Mouse (Mus musculus): Measurements from ENCODE around the gene Acadvl. TPM values are rescaled to one million over a fixed set of nuclear protein-coding genes. Genes with fewer than 3 reads are reported as not detected.

The Acadvl gene
- total and polyA plus RNA-seq, 3 experiments, result 92.5 to 123 TPM; not detected in 1

GRCm38 (mm10) chr11:69983377-69983776 lies 31.8 kb downstream of the Acadvl start:
- Histone ChIP-seq H3K36me3 (ENCODE audit: control insufficient read depth in 1 of 2, insufficient read depth in 2 of 2, low read length in 2 of 2) (peaks cover 2 to 24% of the 10 kb centered on the region in 2 experiments; a peak in 3 of 4 replicates), H3K27ac (ENCODE audit: control insufficient read depth, low read depth, low read length) (no peak overlapping the region), H3K9ac (ENCODE audit: control insufficient read depth, low read depth, low read length, poor library complexity, severe bottlenecking) (0 out of 2 replicates have a peak overlapping the region, but pooled peaks have one; percentile 99), H3K4me3 (ENCODE audit: control insufficient read depth in 1 of 2, insufficient read depth in 1 of 2, low read depth in 2 of 2, low read length in 2 of 2) (no peak overlapping the region), H3K27me3 (ENCODE audit: control insufficient read depth in 1 of 2, insufficient read depth in 2 of 2, low read length in 2 of 2) (no peaks in the 10 kb centered on the region), H3K4me1 (ENCODE audit: control insufficient read depth in 1 of 2, insufficient read depth in 2 of 2, low read length in 2 of 2) (peaks cover 6 to 17% of the 10 kb centered on the region in 2 experiments), H3K79me2 (ENCODE audit: control insufficient read depth, insufficient read depth, low read length, poor library complexity) (peaks cover 43% of the 10 kb centered on the region), H3K9me3 (replicated peaks; ENCODE audit: insufficient read depth, low read length) (no peaks in the 10 kb centered on the region)
- TF ChIP-seq JUND (IDR thresholded peaks at IDR 0.05; ENCODE audit: low read depth, low read length) (no peak), RCOR1 (IDR thresholded peaks at IDR 0.05; ENCODE audit: low read depth, low read length) (no peak), SIN3A (IDR thresholded peaks at IDR 0.05; ENCODE audit: low read length) (no peak), POLR2AphosphoS5 (IDR thresholded peaks at IDR 0.05; ENCODE audit: borderline replicate concordance, low read depth, low read length) (no peak), TCF12 (IDR thresholded peaks at IDR 0.05; ENCODE audit: low read depth, low read length) (no peak)
- DNase-seq (ENCODE audit: low read depth, low spot score), result no peak

GRCm38 (mm10) chr11:69982877-69983276 lies 32.3 kb downstream of the Acadvl start:
- peak overlapping the region; percentile 99 for H3K9ac ChIP-seq (ENCODE audit: control insufficient read depth, low read depth, low read length, poor library complexity, severe bottlenecking)
- no peak for DNase-seq (ENCODE audit: low read depth, low spot score)
- no peak overlapping the region for H3K27ac ChIP-seq (ENCODE audit: control insufficient read depth, low read depth, low read length)
- H3K27me3 ChIP-seq (ENCODE audit: control insufficient read depth in 1 of 2, insufficient read depth in 2 of 2, low read length in 2 of 2), result no peaks in the 10 kb centered on the region
- H3K4me3 ChIP-seq (ENCODE audit: control insufficient read depth in 1 of 2, insufficient read depth in 1 of 2, low read depth in 2 of 2, low read length in 2 of 2), result no peak overlapping the region
- H3K36me3 ChIP-seq (ENCODE audit: control insufficient read depth in 1 of 2, insufficient read depth in 2 of 2, low read length in 2 of 2), result peaks cover 2 to 24% of the 10 kb centered on the region in 2 experiments; a peak in 3 of 4 replicates
- TF ChIP-seq TAL1 (IDR thresholded peaks at IDR 0.05; ENCODE audit: low read length) (peak; percentile 23; the same call in 1 of the 2 replicates), CHD1 (IDR thresholded peaks at IDR 0.05; ENCODE audit: low read depth, low read length) (no peak)
- peaks cover 6 to 17% of the 10 kb centered on the region in 2 experiments for H3K4me1 ChIP-seq (ENCODE audit: control insufficient read depth in 1 of 2, insufficient read depth in 2 of 2, low read length in 2 of 2)
- H3K9me3 ChIP-seq (replicated peaks; ENCODE audit: insufficient read depth, low read length), result no peaks in the 10 kb centered on the region
- H3K79me2 ChIP-seq (ENCODE audit: control insufficient read depth, insufficient read depth, low read length, poor library complexity), result peaks cover 43% of the 10 kb centered on the region

- H3K4me3 ChIP-seq (ENCODE audit: control insufficient read depth in 1 of 2, insufficient read depth in 1 of 2, low read depth in 2 of 2, low read length in 2 of 2), result peak within 1 kb of the TSS; percentile 96 to 98
- H3K4me1 ChIP-seq (ENCODE audit: control insufficient read depth in 1 of 2, insufficient read depth in 2 of 2, low read length in 2 of 2), result peaks cover 6 to 17% of the 10 kb centered on the region in 2 experiments
- H3K36me3 ChIP-seq (ENCODE audit: control insufficient read depth in 1 of 2, insufficient read depth in 2 of 2, low read length in 2 of 2), result peaks cover 2 to 24% of the 10 kb centered on the region in 2 experiments; a peak in 3 of 4 replicates
- H3K27ac ChIP-seq (ENCODE audit: control insufficient read depth, low read depth, low read length), result peak within 1 kb of the TSS; percentile 88
- H3K9ac ChIP-seq (ENCODE audit: control insufficient read depth, low read depth, low read length, poor library complexity, severe bottlenecking), result peak within 1 kb of the TSS; percentile 99
- DNase-seq (ENCODE audit: low read depth, low spot score), result no peak
- H3K9me3 ChIP-seq (replicated peaks; ENCODE audit: insufficient read depth, low read length), result no peaks in the 10 kb centered on the region
- TF ChIP-seq CHD2 (IDR thresholded peaks at IDR 0.05; ENCODE audit: low read length), result no peak
- H3K79me2 ChIP-seq (ENCODE audit: control insufficient read depth, insufficient read depth, low read length, poor library complexity), result peaks cover 45% of the 10 kb centered on the region
- no peaks in the 10 kb centered on the region for H3K27me3 ChIP-seq (ENCODE audit: control insufficient read depth in 1 of 2, insufficient read depth in 2 of 2, low read length in 2 of 2)
Observed at GRCm38 (mm10) chr11:69982225-69982624, 33.0 kb downstream of the Acadvl start, which contains the start of gene Elp5. Gene Elp5, minus strand, starts transcription at chr11:69982517.
